Mouse (Mus musculus) forebrain, embryonic 15.5 days (tissue): Measurements from ENCODE around the gene Skap1. TPM values are rescaled to one million over a fixed set of nuclear protein-coding genes. Genes with fewer than 3 reads are reported as not detected.

Source experiments
- ATAC-seq: fragments of 200-750 bp; cut with Nextera tagmentation; replicated peaks from 2 replicates; pipeline ENCODE4 v1.8.0; 2017; ENCODE audit warnings: mild to moderate bottlenecking, moderate TSS enrichment, moderate library complexity
- H3K27ac ChIP-seq: fragments of 300-500 bp; sonication (generic); replicated peaks from 2 replicates; pipeline ENCODE4 v1.5.1; 2015; ENCODE audit warnings: mild to moderate bottlenecking, inconsistent platforms
- H3K27me3 ChIP-seq: fragments of 300-500 bp; sonication (generic); 2 replicates; pipeline ENCODE4 v1.6.1; 2015; ENCODE audit warnings: inconsistent platforms
- H3K36me3 ChIP-seq: fragments of 300-500 bp; sonication (generic); 2 replicates; pipeline ENCODE4 v1.6.1; 2015; ENCODE audit warnings: mild to moderate bottlenecking, inconsistent platforms
- H3K4me1 ChIP-seq: fragments of 300-500 bp; sonication (generic); 2 replicates; pipeline ENCODE4 v1.6.1; 2015; ENCODE audit warnings: inconsistent platforms
- H3K4me2 ChIP-seq: fragments of 300-500 bp; sonication (generic); replicated peaks from 2 replicates; pipeline ENCODE4 v1.6.1; 2015; ENCODE audit warnings: mild to moderate bottlenecking, inconsistent platforms
- H3K4me3 ChIP-seq: fragments of 300-500 bp; sonication (generic); 2 replicates; pipeline ENCODE4 v1.5.1; 2015; ENCODE audit warnings: mild to moderate bottlenecking, inconsistent platforms
- H3K9ac ChIP-seq: fragments of 300-500 bp; sonication (generic); replicated peaks from 2 replicates; pipeline ENCODE4 v1.6.1; 2015; ENCODE audit warnings: mild to moderate bottlenecking, inconsistent platforms
- H3K9me3 ChIP-seq: fragments of 300-500 bp; sonication (generic); 2 replicates; pipeline ENCODE4 v1.6.1; 2016; ENCODE audit warnings: inconsistent platforms
- WGBS: fragments of 180-500 bp; shearing (Covaris S2); methylation state at CpG from one replicate; pipeline ENCODE4 v1.1.7; 2015; ENCODE audit warnings: mixed read lengths; 5-methylcytosine and 5-hydroxymethylcytosine counted together
- polyA plus RNA-seq: library from polyadenylated mRNA; unstranded; fragments of >200 nt; fragmentation: Nextera tagmentation; extraction: Ambion mirVana; gene quantifications from 2 replicates; pipeline ENCODE4 v1.2.1, GENCODE M21; 2015

The Skap1 gene
- polyA plus RNA-seq, 1 experiment from 2014 or later = 2.8 TPM

- Histone ChIP-seq H3K9me3 (no peaks in the 10 kb centered on the region), H3K4me3 (no peak overlapping the region), H3K4me1 (no peaks in the 10 kb centered on the region), H3K9ac (no peak overlapping the region), H3K36me3 (no peaks in the 10 kb centered on the region), H3K27me3 (no peaks in the 10 kb centered on the region), H3K4me2 (no peak overlapping the region), H3K27ac (no peak overlapping the region)
- WGBS = 86% methylated on average over 2 of the region's 2 CpGs
- ATAC-seq = no peak
Observed at GRCm38 (mm10) chr11:96685381-96685780, 221.0 kb downstream of the Skap1 start.

- H3K4me1 ChIP-seq = no peaks in the 10 kb centered on the region
- H3K9ac ChIP-seq = no peak overlapping the region
- no peaks in the 10 kb centered on the region for H3K9me3 ChIP-seq
- no peak for ATAC-seq
- no peaks in the 10 kb centered on the region for H3K36me3 ChIP-seq
- H3K27me3 ChIP-seq = no peaks in the 10 kb centered on the region
- no peak overlapping the region for H3K27ac ChIP-seq
- no peak overlapping the region for H3K4me2 ChIP-seq
- no peak overlapping the region for H3K4me3 ChIP-seq
- WGBS = 84% methylated on average over 16 of the region's 16 CpGs
Observed at GRCm38 (mm10) chr11:96686713-96687280, 222.4 kb downstream of the Skap1 start.

GRCm38 (mm10) chr11:96692250-96692649 is 227.9 kb downstream of the Skap1 start:
- WGBS = 82% methylated on average over 5 of the region's 5 CpGs
- H3K36me3 ChIP-seq = no peaks in the 10 kb centered on the region

GRCm38 (mm10) chr11:96693360-96693759 is 229.0 kb downstream of the Skap1 start:
- Histone ChIP-seq H3K27ac (no peak overlapping the region), H3K4me2 (no peak overlapping the region), H3K36me3 (no peaks in the 10 kb centered on the region), H3K9ac (no peak overlapping the region), H3K4me1 (no peaks in the 10 kb centered on the region), H3K9me3 (no peaks in the 10 kb centered on the region), H3K27me3 (no peaks in the 10 kb centered on the region), H3K4me3 (no peak overlapping the region)
- no peak for ATAC-seq
- 91% methylated on average over 11 of the region's 11 CpGs for WGBS

More at GRCm38 (mm10) chr11:96692250-96692649, 227.9 kb downstream of the Skap1 start:
- no peaks in the 10 kb centered on the region for H3K27me3 ChIP-seq
- H3K4me1 ChIP-seq = no peaks in the 10 kb centered on the region
- H3K4me2 ChIP-seq = no peak overlapping the region
- H3K4me3 ChIP-seq = no peak overlapping the region
- H3K9ac ChIP-seq = no peak overlapping the region
- ATAC-seq = no peak
- no peaks in the 10 kb centered on the region for H3K9me3 ChIP-seq
- no peak overlapping the region for H3K27ac ChIP-seq

GRCm38 (mm10) chr11:96694774-96695173 is 230.4 kb downstream of the Skap1 start:
- H3K4me2 ChIP-seq = no peak overlapping the region
- no peak overlapping the region for H3K27ac ChIP-seq
- WGBS = 58% methylated on average over 12 of the region's 12 CpGs
- no peaks in the 10 kb centered on the region for H3K36me3 ChIP-seq
- no peaks in the 10 kb centered on the region for H3K4me1 ChIP-seq
- ATAC-seq = no peak
- H3K9me3 ChIP-seq = no peaks in the 10 kb centered on the region
- no peak overlapping the region for H3K4me3 ChIP-seq
- no peaks in the 10 kb centered on the region for H3K27me3 ChIP-seq
- H3K9ac ChIP-seq = no peak overlapping the region

- no peak overlapping the region for H3K27ac ChIP-seq
Observed at GRCm38 (mm10) chr11:96696168-96696727, 231.9 kb downstream of the Skap1 start.

GRCm38 (mm10) chr11:96696842-96697455 is 232.6 kb downstream of the Skap1 start:
- Histone ChIP-seq H3K4me2 (no peak overlapping the region), H3K27me3 (no peaks in the 10 kb centered on the region), H3K4me3 (no peak overlapping the region), H3K9ac (no peak overlapping the region), H3K36me3 (no peaks in the 10 kb centered on the region), H3K9me3 (no peaks in the 10 kb centered on the region), H3K4me1 (no peaks in the 10 kb centered on the region), H3K27ac (no peak overlapping the region)
- WGBS = 36% methylated on average over 7 of the region's 7 CpGs
- ATAC-seq = no peak

More at GRCm38 (mm10) chr11:96696168-96696727, 231.9 kb downstream of the Skap1 start:
- H3K9ac ChIP-seq = no peak overlapping the region
- no peak for ATAC-seq
- H3K4me1 ChIP-seq = no peaks in the 10 kb centered on the region
- H3K27me3 ChIP-seq = no peaks in the 10 kb centered on the region
- H3K4me3 ChIP-seq = no peak overlapping the region
- H3K36me3 ChIP-seq = no peaks in the 10 kb centered on the region
- H3K4me2 ChIP-seq = no peak overlapping the region
- WGBS = 52% methylated on average over 15 of the region's 15 CpGs
- H3K9me3 ChIP-seq = no peaks in the 10 kb centered on the region

GRCm38 (mm10) chr11:96697467-96697866 is 233.1 kb downstream of the Skap1 start:
- no peak for ATAC-seq
- no peak overlapping the region for H3K4me2 ChIP-seq
- H3K36me3 ChIP-seq = no peaks in the 10 kb centered on the region
- H3K4me1 ChIP-seq = no peaks in the 10 kb centered on the region
- no peak overlapping the region for H3K9ac ChIP-seq
- H3K9me3 ChIP-seq = no peaks in the 10 kb centered on the region
- WGBS = 85% methylated on average over 4 of the region's 4 CpGs
- H3K27ac ChIP-seq = no peak overlapping the region
- no peak overlapping the region for H3K4me3 ChIP-seq
- H3K27me3 ChIP-seq = no peaks in the 10 kb centered on the region

- H3K36me3 ChIP-seq = no peaks in the 10 kb centered on the region
- H3K4me1 ChIP-seq = no peaks in the 10 kb centered on the region
- 84% methylated on average over 8 of the region's 8 CpGs for WGBS
- H3K27me3 ChIP-seq = 0 out of 2 replicates have a peak, but pooled peaks cover 3% of the 10 kb centered on the region
- no peak for ATAC-seq
- H3K4me3 ChIP-seq = no peak overlapping the region
- no peak overlapping the region for H3K4me2 ChIP-seq
- no peak overlapping the region for H3K27ac ChIP-seq
- H3K9me3 ChIP-seq = no peaks in the 10 kb centered on the region
- H3K9ac ChIP-seq = no peak overlapping the region
Observed at GRCm38 (mm10) chr11:96703813-96704212, 239.4 kb downstream of the Skap1 start.

- Histone ChIP-seq H3K27ac (no peak overlapping the region), H3K27me3 (no peaks in the 10 kb centered on the region), H3K4me1 (peaks cover 9% of the 10 kb centered on the region), H3K4me2 (no peak overlapping the region), H3K36me3 (no peaks in the 10 kb centered on the region), H3K4me3 (no peak overlapping the region), H3K9me3 (no peaks in the 10 kb centered on the region), H3K9ac (no peak overlapping the region)
- WGBS = 82% methylated on average over 5 of the region's 5 CpGs
- no peak for ATAC-seq
Observed at GRCm38 (mm10) chr11:96711268-96711667, 246.9 kb downstream of the Skap1 start.

GRCm38 (mm10) chr11:96711670-96712069 is 247.3 kb downstream of the Skap1 start:
- no peaks in the 10 kb centered on the region for H3K27me3 ChIP-seq
- ATAC-seq = no peak
- H3K4me2 ChIP-seq = no peak overlapping the region
- WGBS = 89% methylated on average over 7 of the region's 7 CpGs
- H3K36me3 ChIP-seq = no peaks in the 10 kb centered on the region
- H3K4me3 ChIP-seq = no peak overlapping the region
- peaks cover 9% of the 10 kb centered on the region for H3K4me1 ChIP-seq
- H3K9ac ChIP-seq = no peak overlapping the region
- no peaks in the 10 kb centered on the region for H3K9me3 ChIP-seq
- no peak overlapping the region for H3K27ac ChIP-seq

GRCm38 (mm10) chr11:96713210-96714005 is 249.0 kb downstream of the Skap1 start:
- H3K9me3 ChIP-seq = no peaks in the 10 kb centered on the region
- 46% methylated on average over 18 of the region's 18 CpGs for WGBS
- no peak overlapping the region for H3K4me2 ChIP-seq
- H3K27ac ChIP-seq = no peak overlapping the region
- H3K36me3 ChIP-seq = no peaks in the 10 kb centered on the region
- no peak for ATAC-seq
- no peak overlapping the region for H3K9ac ChIP-seq
- peaks cover 9% of the 10 kb centered on the region for H3K4me1 ChIP-seq
- H3K27me3 ChIP-seq = no peaks in the 10 kb centered on the region
- no peak overlapping the region for H3K4me3 ChIP-seq
